Mouse (Mus musculus): ENCODE results near the gene Qrfp.

Gene Qrfp

GRCm38 (mm10) chr2:31810444-31810843 is at the start of gene Qrfp:
Gene Qrfp (minus strand): TSS chr2:31810580.
- no peak for DNase-seq (ENCODE audit: low spot score in 2 of 2)

GRCm38 (mm10) chr2:31858500-31858899 is 48.1 kb upstream of the Qrfp start:
- no peak for DNase-seq (ENCODE audit: low spot score in 2 of 2)

GRCm38 (mm10) chr2:31857180-31857579 is 46.8 kb upstream of the Qrfp start:
- DNase-seq (ENCODE audit: low spot score in 2 of 2): no peak

GRCm38 (mm10) chr2:31855991-31856390 is 45.6 kb upstream of the Qrfp start:
- no peak for DNase-seq (ENCODE audit: low spot score in 2 of 2)

GRCm38 (mm10) chr2:31850141-31850540 is 39.8 kb upstream of the Qrfp start:
- no peak for DNase-seq (ENCODE audit: low spot score in 2 of 2)

- no peak for DNase-seq (ENCODE audit: low spot score in 2 of 2)
Observed at GRCm38 (mm10) chr2:31847908-31848307, 37.5 kb upstream of the Qrfp start.

- no peak for DNase-seq (ENCODE audit: low spot score in 2 of 2)
Observed at GRCm38 (mm10) chr2:31846692-31847660, 36.6 kb upstream of the Qrfp start.

GRCm38 (mm10) chr2:31845896-31846691 is 35.7 kb upstream of the Qrfp start, which contains the start of gene Fibcd1:
Gene Fibcd1 (minus strand): TSS chr2:31846005.
- DNase-seq (ENCODE audit: low spot score in 2 of 2): no peak

- no peak for DNase-seq (ENCODE audit: low spot score in 2 of 2)
Observed at GRCm38 (mm10) chr2:31845512-31845895, 35.1 kb upstream of the Qrfp start.

- DNase-seq (ENCODE audit: low spot score in 2 of 2): no peak
Observed at GRCm38 (mm10) chr2:31844729-31845136, 34.4 kb upstream of the Qrfp start.

- DNase-seq (ENCODE audit: low spot score in 2 of 2): no peak
Observed at GRCm38 (mm10) chr2:31838868-31839267, 28.5 kb upstream of the Qrfp start.

GRCm38 (mm10) chr2:31836985-31837384 is 26.6 kb upstream of the Qrfp start:
- no peak for DNase-seq (ENCODE audit: low spot score in 2 of 2)

- no peak for DNase-seq (ENCODE audit: low spot score in 2 of 2)
Observed at GRCm38 (mm10) chr2:31836091-31836490, 25.7 kb upstream of the Qrfp start.

- no peak for DNase-seq (ENCODE audit: low spot score in 2 of 2)
Observed at GRCm38 (mm10) chr2:31828311-31828825, 18.0 kb upstream of the Qrfp start.

GRCm38 (mm10) chr2:31827877-31828276 is 17.5 kb upstream of the Qrfp start:
- DNase-seq (ENCODE audit: low spot score in 2 of 2): no peak

- no peak for DNase-seq (ENCODE audit: low spot score in 2 of 2)
Observed at GRCm38 (mm10) chr2:31826094-31827085, 16.0 kb upstream of the Qrfp start.

- no peak for DNase-seq (ENCODE audit: low spot score in 2 of 2)
Observed at GRCm38 (mm10) chr2:31825469-31825911, 15.1 kb upstream of the Qrfp start.

GRCm38 (mm10) chr2:31823933-31824730 is 13.8 kb upstream of the Qrfp start:
- DNase-seq (ENCODE audit: low spot score in 2 of 2): no peak

GRCm38 (mm10) chr2:31822524-31823371 is 12.4 kb upstream of the Qrfp start:
- no peak for DNase-seq (ENCODE audit: low spot score in 2 of 2)
